Mouse (Mus musculus): ENCODE data around the gene Ppp1r36. TPM values are rescaled to one million over a fixed set of nuclear protein-coding genes. Genes with fewer than 3 reads are reported as not detected.
"Not testable (repeated sequence)": the region's sequence is repeated elsewhere in the genome, so short reads cannot be mapped to it uniquely, and the experiment has no call there.

Ppp1r36 gene
- polyA plus RNA-seq, 1 experiment from 2014 or later: 2.7 TPM

DNA sequence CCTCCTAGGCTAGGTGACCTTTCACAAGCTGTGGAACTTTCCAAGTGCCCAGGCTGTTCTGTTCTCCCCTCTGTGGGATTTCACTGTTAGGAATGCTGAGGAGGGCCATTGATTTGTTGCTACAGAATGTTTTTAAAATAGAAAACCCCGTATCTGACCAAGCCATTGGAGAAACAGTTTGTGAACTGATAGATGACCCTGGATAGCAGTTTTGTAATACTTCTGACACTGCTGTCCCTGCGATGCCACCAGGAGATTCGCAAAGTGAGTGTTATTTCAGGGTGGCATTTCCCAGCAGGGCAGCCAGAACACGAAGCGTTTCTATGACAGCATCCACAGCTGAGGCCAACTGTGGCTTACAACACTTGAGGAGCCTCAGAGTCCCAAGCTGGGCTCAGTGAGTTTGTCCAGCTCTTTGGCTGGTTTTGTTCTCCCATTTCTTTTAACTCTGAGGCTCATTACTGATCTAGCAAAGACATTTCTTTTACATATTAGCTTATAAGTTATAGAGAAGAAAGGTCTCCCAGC lies 13.6 kb downstream of the Ppp1r36 start:
- H3K4me3 ChIP-seq: no peak overlapping the region
- no peak overlapping the region for H3K4me2 ChIP-seq (replicated peaks)
- no peak overlapping the region for H3K9ac ChIP-seq
- peaks cover 13% of the 10 kb centered on the region for H3K27me3 ChIP-seq
- H3K9me3 ChIP-seq (replicated peaks): no peaks in the 10 kb centered on the region
- H3K36me3 ChIP-seq: no peaks in the 10 kb centered on the region
- H3K27ac ChIP-seq: no peak overlapping the region
- ATAC-seq (ENCODE audit: low FRiP score): no peak
- peaks cover 5% of the 10 kb centered on the region for H3K4me1 ChIP-seq
- 50% methylated on average over 5 of the region's 5 CpGs for WGBS

DNA sequence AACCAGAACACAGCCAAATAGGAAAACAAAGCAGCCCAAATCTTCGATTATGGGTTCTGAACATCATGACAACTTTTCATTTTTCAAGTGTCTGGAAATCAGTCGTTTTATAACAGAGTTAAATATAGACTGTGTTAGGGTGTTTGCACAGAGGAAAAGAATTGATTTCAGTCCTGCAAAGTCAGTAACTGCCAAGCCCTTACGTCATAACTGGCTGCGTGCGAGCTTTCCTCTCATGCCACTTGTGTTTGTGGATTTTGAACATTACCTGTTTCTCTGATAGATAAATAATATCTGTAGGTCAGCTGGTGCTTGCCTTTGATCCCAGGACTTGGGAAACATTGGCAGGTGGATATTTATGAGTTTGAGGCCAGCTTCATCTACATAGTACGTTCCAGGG lies 14.1 kb downstream of the Ppp1r36 start:
- Histone ChIP-seq H3K4me2 (replicated peaks) (no peak overlapping the region), H3K27ac (no peak overlapping the region), H3K4me3 (no peak overlapping the region), H3K9me3 (replicated peaks) (no peaks in the 10 kb centered on the region), H3K9ac (no peak overlapping the region), H3K4me1 (peaks cover 5% of the 10 kb centered on the region), H3K27me3 (peaks cover 18% of the 10 kb centered on the region), H3K36me3 (no peaks in the 10 kb centered on the region)
- WGBS: 89% methylated on average over 6 of the region's 6 CpGs
- no peak for ATAC-seq (ENCODE audit: low FRiP score)

- Histone ChIP-seq H3K9ac (no peak overlapping the region), H3K27me3 (peaks cover 20% of the 10 kb centered on the region), H3K27ac (no peak overlapping the region), H3K9me3 (replicated peaks) (no peaks in the 10 kb centered on the region), H3K36me3 (no peaks in the 10 kb centered on the region), H3K4me3 (no peak overlapping the region), H3K4me2 (replicated peaks) (no peak overlapping the region), H3K4me1 (peaks cover 5% of the 10 kb centered on the region)
- ATAC-seq (ENCODE audit: low FRiP score): no peak
- 44% methylated on average over 7 of the region's 7 CpGs for WGBS
Measured at GRCm38 (mm10) chr12:76434111-76434510, 16.8 kb downstream of the Ppp1r36 start.

- no peak for ATAC-seq (ENCODE audit: low FRiP score)
- Histone ChIP-seq H3K27me3 (peaks cover 20% of the 10 kb centered on the region), H3K4me1 (peaks cover 5% of the 10 kb centered on the region), H3K4me3 (peak overlapping the region; percentile 20), H3K9ac (no peak overlapping the region), H3K4me2 (replicated peaks) (peak overlapping the region; percentile 51), H3K36me3 (no peaks in the 10 kb centered on the region), H3K9me3 (replicated peaks) (no peaks in the 10 kb centered on the region), H3K27ac (no peak overlapping the region)
- 4% methylated on average over 17 of the region's 17 CpGs for WGBS
Measured at GRCm38 (mm10) chr12:76435084-76435483, 17.7 kb downstream of the Ppp1r36 start.

DNA sequence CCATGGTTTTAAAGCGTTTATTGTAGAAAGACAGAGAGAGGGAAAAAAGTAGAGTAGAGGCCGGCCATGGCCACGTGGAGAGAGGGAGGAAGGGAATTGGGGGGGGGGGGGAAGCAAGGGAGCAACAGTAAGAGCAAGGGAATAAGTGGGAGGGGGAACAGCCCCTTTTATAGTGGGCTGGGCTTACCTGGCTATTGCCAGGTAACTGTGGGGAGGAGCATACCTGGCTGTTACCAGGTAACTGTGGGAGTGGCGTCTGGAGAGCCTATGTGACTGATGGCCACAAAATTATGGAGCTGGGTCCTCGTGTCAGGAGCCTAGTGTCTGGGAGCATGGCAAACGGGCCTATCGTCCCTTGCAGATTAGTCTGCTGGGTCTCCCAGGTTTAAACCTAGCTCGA lies 18.2 kb downstream of the Ppp1r36 start:
- no peak for ATAC-seq (ENCODE audit: low FRiP score)
- Histone ChIP-seq H3K4me3 (no peak overlapping the region), H3K9ac (no peak overlapping the region), H3K4me1 (peaks cover 5% of the 10 kb centered on the region), H3K27ac (no peak overlapping the region), H3K27me3 (peaks cover 20% of the 10 kb centered on the region), H3K9me3 (replicated peaks) (no peaks in the 10 kb centered on the region), H3K36me3 (no peaks in the 10 kb centered on the region), H3K4me2 (replicated peaks) (peak overlapping the region; percentile 51)
- 41% methylated on average over 8 of the region's 8 CpGs for WGBS

DNA sequence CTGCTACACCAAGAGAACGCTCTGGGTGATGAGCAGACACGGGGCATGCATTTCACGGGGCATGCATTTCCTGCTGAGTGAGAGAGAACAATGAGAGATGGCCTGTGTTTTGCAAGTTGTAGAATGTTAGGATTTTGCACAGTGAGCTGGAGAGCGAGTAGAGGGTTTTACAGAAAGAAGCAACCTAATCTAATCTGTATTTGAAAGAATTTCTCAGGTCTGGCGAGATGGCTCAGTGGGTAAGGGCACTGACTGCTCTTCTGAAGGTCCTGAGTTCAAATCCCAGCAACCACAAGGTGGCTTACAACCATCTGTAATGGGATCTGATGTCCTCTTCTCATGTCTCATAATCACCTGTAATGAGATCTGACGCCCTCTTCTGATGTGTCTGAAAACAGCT lies 26.1 kb downstream of the Ppp1r36 start:
- not testable (repeated sequence) for H3K36me3 ChIP-seq; H3K4me3 ChIP-seq; ATAC-seq (ENCODE audit: low FRiP score); H3K27me3 ChIP-seq; H3K4me1 ChIP-seq; H3K9me3 ChIP-seq (replicated peaks); H3K4me2 ChIP-seq (replicated peaks); H3K27ac ChIP-seq; H3K9ac ChIP-seq
- WGBS: 76% methylated on average over 6 of the region's 6 CpGs

DNA sequence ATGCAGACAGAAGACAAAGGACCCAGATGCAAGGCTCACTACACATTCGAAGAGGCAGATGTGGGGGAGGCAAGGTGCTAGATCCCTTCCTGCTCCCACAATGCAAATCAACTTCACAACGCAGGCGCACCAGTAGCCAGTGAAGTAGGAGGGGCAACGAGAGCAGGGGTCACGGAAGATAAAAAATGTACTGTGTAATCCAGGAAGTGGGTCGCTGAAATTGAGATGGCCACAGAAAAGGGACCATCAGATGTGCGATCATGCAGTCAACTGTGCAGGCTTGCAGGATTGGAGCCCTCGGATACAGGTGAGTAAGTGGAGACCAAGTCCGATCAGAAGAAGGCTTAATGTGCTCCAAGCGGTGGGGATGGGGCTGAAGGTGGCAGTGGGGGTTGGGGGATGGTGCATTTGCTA lies 27.0 kb downstream of the Ppp1r36 start:
- ATAC-seq (ENCODE audit: low FRiP score): no peak
- no peaks in the 10 kb centered on the region for H3K4me1 ChIP-seq
- H3K9ac ChIP-seq: no peak overlapping the region
- no peaks in the 10 kb centered on the region for H3K27me3 ChIP-seq
- 63% methylated on average over 10 of the region's 10 CpGs for WGBS
- H3K9me3 ChIP-seq (replicated peaks): no peaks in the 10 kb centered on the region
- no peaks in the 10 kb centered on the region for H3K36me3 ChIP-seq
- no peak overlapping the region for H3K4me2 ChIP-seq (replicated peaks)
- no peak overlapping the region for H3K27ac ChIP-seq
- no peak overlapping the region for H3K4me3 ChIP-seq

- WGBS: 85% methylated on average over 6 of the region's 6 CpGs
- Histone ChIP-seq H3K36me3 (no peaks in the 10 kb centered on the region), H3K9ac (no peak overlapping the region), H3K27ac (no peak overlapping the region), H3K4me2 (replicated peaks) (no peak overlapping the region), H3K4me3 (no peak overlapping the region), H3K4me1 (no peaks in the 10 kb centered on the region), H3K27me3 (no peaks in the 10 kb centered on the region), H3K9me3 (replicated peaks) (no peaks in the 10 kb centered on the region)
- no peak for ATAC-seq (ENCODE audit: low FRiP score)
Measured at GRCm38 (mm10) chr12:76444862-76445261, 27.5 kb downstream of the Ppp1r36 start.

DNA sequence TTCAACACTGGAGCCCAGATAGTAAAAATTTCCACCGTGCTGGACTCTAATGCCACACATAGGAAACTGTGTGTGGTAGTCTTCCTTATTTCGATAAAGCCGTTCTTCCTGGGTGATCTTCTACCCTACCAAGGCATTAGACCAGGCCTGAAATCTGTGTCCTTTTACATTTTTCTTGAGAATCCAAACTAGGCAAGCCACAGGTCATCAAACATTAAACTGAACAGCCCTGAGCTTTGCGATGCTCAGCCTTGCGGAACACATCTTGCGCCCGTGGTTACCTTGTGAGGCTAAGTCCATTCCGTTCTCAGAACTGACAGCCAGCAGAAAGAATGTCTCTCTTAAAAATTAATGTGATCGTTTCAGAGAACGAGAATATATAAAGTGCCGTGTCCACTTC lies 28.9 kb downstream of the Ppp1r36 start:
- no peak for ATAC-seq (ENCODE audit: low FRiP score)
- no peaks in the 10 kb centered on the region for H3K36me3 ChIP-seq
- H3K27me3 ChIP-seq: no peaks in the 10 kb centered on the region
- H3K27ac ChIP-seq: no peak overlapping the region
- H3K4me3 ChIP-seq: no peak overlapping the region
- no peaks in the 10 kb centered on the region for H3K4me1 ChIP-seq
- H3K4me2 ChIP-seq (replicated peaks): no peak overlapping the region
- H3K9me3 ChIP-seq (replicated peaks): no peaks in the 10 kb centered on the region
- H3K9ac ChIP-seq: no peak overlapping the region
- 80% methylated on average over 11 of the region's 11 CpGs for WGBS

DNA sequence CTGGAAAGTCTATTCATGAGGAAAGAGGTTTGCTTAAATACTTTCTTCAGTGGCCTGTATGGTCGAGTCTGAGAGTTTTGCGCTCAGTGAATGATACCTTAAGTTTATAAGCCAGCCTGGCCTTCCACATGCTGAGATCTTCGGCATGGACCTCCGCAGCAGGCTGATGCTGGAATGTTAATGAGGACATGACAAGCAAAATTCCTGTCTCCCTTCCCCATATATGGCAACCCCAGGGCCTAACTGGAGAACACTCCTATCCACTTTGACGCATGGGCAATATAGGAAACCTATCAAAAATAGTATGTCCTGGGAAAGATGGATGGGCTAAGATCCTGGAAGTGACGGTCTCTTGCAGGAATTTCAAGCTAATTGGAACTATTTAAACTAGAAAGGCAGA lies 30.8 kb downstream of the Ppp1r36 start:
- Histone ChIP-seq H3K36me3 (no peaks in the 10 kb centered on the region), H3K27ac (no peak overlapping the region), H3K27me3 (no peaks in the 10 kb centered on the region), H3K9me3 (replicated peaks) (no peaks in the 10 kb centered on the region), H3K4me1 (no peaks in the 10 kb centered on the region), H3K4me2 (replicated peaks) (no peak overlapping the region), H3K9ac (no peak overlapping the region), H3K4me3 (no peak overlapping the region)
- ATAC-seq (ENCODE audit: low FRiP score): no peak
- 74% methylated on average over 6 of the region's 6 CpGs for WGBS

GRCm38 (mm10) chr12:76452203-76452602 lies 34.9 kb downstream of the Ppp1r36 start:
- no peaks in the 10 kb centered on the region for H3K36me3 ChIP-seq
- no peak overlapping the region for H3K4me3 ChIP-seq
- H3K27me3 ChIP-seq: no peaks in the 10 kb centered on the region
- H3K27ac ChIP-seq: no peak overlapping the region
- H3K9ac ChIP-seq: no peak overlapping the region
- H3K4me1 ChIP-seq: no peaks in the 10 kb centered on the region
- no peaks in the 10 kb centered on the region for H3K9me3 ChIP-seq (replicated peaks)
- WGBS: 47% methylated on average over 2 of the region's 2 CpGs
- H3K4me2 ChIP-seq (replicated peaks): no peak overlapping the region
- ATAC-seq (ENCODE audit: low FRiP score): no peak

DNA sequence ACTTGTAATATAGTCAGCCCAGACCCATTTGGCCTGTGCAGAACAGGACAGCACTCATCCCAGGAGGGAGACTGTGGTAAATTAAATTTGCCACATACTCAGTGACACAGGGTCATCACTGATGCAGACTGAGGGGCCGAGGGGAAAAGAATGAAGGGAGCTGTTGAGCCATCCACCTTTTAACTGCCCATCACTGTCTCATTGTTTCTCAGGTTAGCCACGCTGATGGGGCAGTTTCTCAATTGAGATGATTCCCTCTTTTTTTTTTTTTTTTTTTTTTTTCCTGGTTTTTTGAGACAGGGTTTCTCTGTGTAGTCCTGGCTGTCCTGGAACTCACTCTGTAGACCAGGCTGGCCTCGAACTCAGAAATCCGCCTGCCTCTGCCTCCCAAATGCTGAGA lies 41.1 kb downstream of the Ppp1r36 start:
- not testable (repeated sequence) for ATAC-seq (ENCODE audit: low FRiP score); H3K36me3 ChIP-seq; H3K27ac ChIP-seq; H3K4me3 ChIP-seq; H3K4me1 ChIP-seq; H3K9me3 ChIP-seq (replicated peaks); H3K9ac ChIP-seq; H3K4me2 ChIP-seq (replicated peaks); H3K27me3 ChIP-seq
- WGBS: 80% methylated on average over 4 of the region's 4 CpGs

DNA sequence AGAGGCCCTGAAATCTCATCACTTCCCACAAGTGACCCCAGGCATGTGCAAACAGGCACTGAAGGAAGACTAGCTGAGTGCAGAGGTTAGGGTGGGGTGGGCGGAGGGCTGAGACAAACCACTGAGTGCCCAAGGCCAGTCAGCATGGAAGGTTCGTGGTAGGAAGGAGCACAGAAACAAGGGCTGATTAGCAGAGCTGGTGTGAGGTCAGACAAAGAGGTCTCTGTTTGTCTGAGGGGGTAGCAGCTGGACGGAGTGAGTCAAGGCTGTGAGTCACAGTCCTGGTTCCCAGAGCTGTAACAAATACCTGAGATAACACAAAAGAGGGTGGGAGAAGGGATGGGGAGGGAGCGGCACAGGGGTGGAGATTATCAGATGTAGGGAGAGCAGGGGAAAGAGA lies 41.7 kb downstream of the Ppp1r36 start:
- Histone ChIP-seq H3K9ac (no peak overlapping the region), H3K4me3 (no peak overlapping the region), H3K9me3 (replicated peaks) (no peaks in the 10 kb centered on the region), H3K27ac (no peak overlapping the region), H3K4me2 (replicated peaks) (no peak overlapping the region), H3K4me1 (no peaks in the 10 kb centered on the region), H3K27me3 (no peaks in the 10 kb centered on the region), H3K36me3 (no peaks in the 10 kb centered on the region)
- WGBS: 56% methylated on average over 4 of the region's 4 CpGs
- ATAC-seq (ENCODE audit: low FRiP score): no peak

Measured in hindbrain, embryonic 12.5 days (tissue).